Mouse (Mus musculus) lung, postnatal 0 days (tissue): ENCODE measurements around the gene Igfbp1.

Source experiments
- CTCF ChIP-seq: IDR thresholded peaks from 2 replicates; pipeline ENCODE4 v1.5.1; 2016; ENCODE audit warnings: antibody characterized with exemption, mild to moderate bottlenecking
- EP300 ChIP-seq: IDR thresholded peaks from 2 replicates; pipeline ENCODE4 v1.6.1; 2016; ENCODE audit warnings: antibody characterized with exemption, mild to moderate bottlenecking, control low read depth

DNA sequence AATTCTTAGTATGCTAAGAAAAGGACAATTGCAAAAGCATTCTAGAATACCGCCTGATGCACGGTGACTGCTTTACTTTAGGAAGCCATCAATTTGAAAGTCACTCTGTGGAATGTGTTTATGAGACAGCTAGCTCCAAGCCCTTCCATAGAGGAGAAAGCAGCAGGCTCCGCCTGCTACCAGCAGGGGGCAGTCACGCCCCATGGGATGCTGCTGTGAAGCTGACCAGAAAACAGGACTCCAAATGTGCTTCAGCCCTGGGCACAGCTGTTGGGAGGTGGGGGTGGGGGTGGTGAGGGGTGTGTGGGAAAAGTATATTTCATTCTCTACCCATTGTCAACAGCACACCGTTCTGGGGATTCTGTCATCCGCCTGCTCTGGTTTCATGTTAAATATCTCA, 12.8 kb downstream of the Igfbp1 start:
- peak; percentile 93 for TF ChIP-seq CTCF
- no peak for TF ChIP-seq EP300
